13 mouse cellular contexts compared by ENCODE assay signal in the genomic region with DNA sequence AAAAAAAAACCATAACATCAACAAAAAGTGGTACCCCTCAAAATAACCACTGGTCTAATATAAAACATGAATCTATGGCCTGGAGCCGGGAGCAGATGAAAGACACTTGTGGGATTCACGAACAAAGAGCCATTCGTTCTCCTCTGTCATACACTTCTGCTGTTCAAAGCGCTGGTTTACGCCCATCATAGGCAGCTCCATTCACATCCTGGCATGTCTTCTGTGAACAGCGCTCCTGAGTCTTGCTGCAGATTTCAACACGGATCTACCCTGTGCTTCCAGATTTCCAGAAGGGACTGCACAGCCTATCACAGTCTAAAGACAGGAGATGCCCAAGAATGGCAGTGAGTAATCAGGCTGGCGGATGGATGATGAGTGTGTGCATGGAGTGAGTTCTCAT.
A peak's percentile ranks its signal among the peaks of the same experiment; 100 is the strongest.
DNase-seq lines count a peak whose midpoint lies in the region; ATAC-seq and TF ChIP-seq lines count a peak whose summit lies in the region.
"Had no signal": no experiment of that assay in that cellular context is flagged by ENCODE, and none has a peak within 500 bp of the region (broad histone marks: within the 10 kb centered on the region; RNA-seq: fewer than 3 reads in every experiment).

No protein-coding gene starts in this region.

- WGBS in midbrain, embryonic 14.5 days: 36% methylated on average over 8 of the region's 8 CpGs
- WGBS in midbrain, embryonic 10.5 days: 74% methylated on average over 8 of the region's 8 CpGs
- WGBS in stomach, postnatal 0 days: 46% methylated on average over 8 of the region's 8 CpGs
- WGBS in liver, embryonic 11.5 days: 69% methylated on average over 8 of the region's 8 CpGs

- ATAC-seq in frontal cortex, adult (ENCODE audit: low TSS enrichment): peak; percentile 41; the same call in 1 of the 2 replicates
- no peak; the same call in 1 of the 2 replicates for ATAC-seq in midbrain, embryonic 14.5 days (ENCODE audit: low FRiP score, low TSS enrichment)
- ATAC-seq in stomach, postnatal 0 days (ENCODE audit: low FRiP score, low TSS enrichment): no peak
- ATAC-seq in liver, embryonic 11.5 days (replicated peaks; ENCODE audit: low FRiP score): no peak

- no peak for TF ChIP-seq CTCF in stomach, postnatal 0 days (IDR thresholded peaks at IDR 0.05; ENCODE audit: low read depth)

- H3K9ac ChIP-seq in midbrain, embryonic 14.5 days (replicated peaks; ENCODE audit: low read length): no peak overlapping the region
- no peak overlapping the region for H3K9ac ChIP-seq in stomach, postnatal 0 days (ENCODE audit: low read length)
- no peak overlapping the region for H3K9ac ChIP-seq in liver, embryonic 11.5 days (ENCODE audit: low read depth, low read length)
- H3K9ac ChIP-seq: lung, embryonic 15.5 days had no signal

- H3K4me1 ChIP-seq in midbrain, embryonic 14.5 days (ENCODE audit: control insufficient read depth, insufficient read depth, low read length): no peaks in the 10 kb centered on the region
- H3K4me1 ChIP-seq in midbrain, embryonic 10.5 days: peaks cover 19% of the 10 kb centered on the region
- 0 out of 2 replicates have a peak, but pooled peaks cover 2% of the 10 kb centered on the region for H3K4me1 ChIP-seq in stomach, postnatal 0 days (replicated peaks; ENCODE audit: control insufficient read depth, insufficient read depth)
- H3K4me1 ChIP-seq in liver, embryonic 11.5 days (replicated peaks; ENCODE audit: control insufficient read depth, insufficient read depth, low read length): peaks cover 3% of the 10 kb centered on the region

- no peaks in the 10 kb centered on the region for H3K36me3 ChIP-seq in midbrain, embryonic 14.5 days (ENCODE audit: control insufficient read depth, insufficient read depth, low read length)
- no peaks in the 10 kb centered on the region for H3K36me3 ChIP-seq in midbrain, embryonic 10.5 days
- H3K36me3 ChIP-seq in stomach, postnatal 0 days (ENCODE audit: control insufficient read depth, insufficient read depth, low read length): no peaks in the 10 kb centered on the region
- H3K36me3 ChIP-seq in liver, embryonic 11.5 days (ENCODE audit: control insufficient read depth, insufficient read depth, low read length): no peaks in the 10 kb centered on the region
- H3K36me3 ChIP-seq: lung, embryonic 15.5 days had no signal

- no peak overlapping the region for H3K4me2 ChIP-seq in midbrain, embryonic 14.5 days (ENCODE audit: low read length)
- no peak overlapping the region for H3K4me2 ChIP-seq in stomach, postnatal 0 days (replicated peaks; ENCODE audit: low read depth)
- no peak overlapping the region for H3K4me2 ChIP-seq in liver, embryonic 11.5 days
- H3K4me2 ChIP-seq: lung, embryonic 15.5 days had no signal

- H3K9me3 ChIP-seq in midbrain, embryonic 14.5 days (ENCODE audit: control insufficient read depth, low read length): no peaks in the 10 kb centered on the region
- no peaks in the 10 kb centered on the region for H3K9me3 ChIP-seq in midbrain, embryonic 10.5 days (replicated peaks)
- no peaks in the 10 kb centered on the region for H3K9me3 ChIP-seq in stomach, postnatal 0 days (ENCODE audit: control insufficient read depth, low read length)
- H3K9me3 ChIP-seq in liver, embryonic 11.5 days (ENCODE audit: control insufficient read depth, low read length): no peaks in the 10 kb centered on the region
- H3K9me3 ChIP-seq: lung, embryonic 15.5 days had no signal

- H3K4me3 ChIP-seq in midbrain, embryonic 14.5 days (replicated peaks; ENCODE audit: low read depth, low read length): no peak overlapping the region
- no peak overlapping the region for H3K4me3 ChIP-seq in midbrain, embryonic 10.5 days
- H3K4me3 ChIP-seq in stomach, postnatal 0 days (ENCODE audit: low read depth, low read length): no peak overlapping the region
- no peak overlapping the region for H3K4me3 ChIP-seq in liver, embryonic 11.5 days (ENCODE audit: low read depth, low read length)
- H3K4me3 ChIP-seq: lung, embryonic 15.5 days had no signal

- no peak for DNase-seq in frontal cortex, postnatal 36 days (ENCODE audit: low spot score in 2 of 2)
- peak; percentile 46 for DNase-seq in midbrain, embryonic 14.5 days
- no peak for DNase-seq in midbrain, embryonic 10.5 days (ENCODE audit: low spot score)
- peak; percentile 57 for DNase-seq in forelimb bud, embryonic 11.5 days (ENCODE audit: low read depth, low spot score)
- DNase-seq in stomach, postnatal 0 days (ENCODE audit: low spot score): peak; percentile 10
- DNase-seq in liver, embryonic 11.5 days (ENCODE audit: low spot score): no peak
- DNase-seq in spleen, postnatal 36 days (ENCODE audit: low spot score in 2 of 2): no peak
- DNase-seq: adrenal gland, postnatal 36 days; B cell, adult 2 months; cerebellum, adult 9-11 months; heart, postnatal 10 days had no signal

- no peak overlapping the region for H3K27ac ChIP-seq in midbrain, embryonic 14.5 days (replicated peaks; ENCODE audit: low read depth, low read length)
- H3K27ac ChIP-seq in midbrain, embryonic 10.5 days (replicated peaks): no peak overlapping the region
- H3K27ac ChIP-seq in stomach, postnatal 0 days (replicated peaks): no peak overlapping the region
- H3K27ac ChIP-seq in liver, embryonic 11.5 days (ENCODE audit: low read depth, low read length): no peak overlapping the region
- H3K27ac ChIP-seq: lung, embryonic 15.5 days had no signal

- no peaks in the 10 kb centered on the region for H3K27me3 ChIP-seq in midbrain, embryonic 14.5 days (ENCODE audit: control insufficient read depth, insufficient read depth, low read length)
- no peaks in the 10 kb centered on the region for H3K27me3 ChIP-seq in midbrain, embryonic 10.5 days (ENCODE audit: low read depth, poor library complexity, severe bottlenecking)
- H3K27me3 ChIP-seq in stomach, postnatal 0 days (ENCODE audit: control insufficient read depth, insufficient read depth, low read length): no peaks in the 10 kb centered on the region
- H3K27me3 ChIP-seq in liver, embryonic 11.5 days (replicated peaks; ENCODE audit: control insufficient read depth, insufficient read depth, low read length): 0 out of 2 replicates have a peak, but pooled peaks cover 2% of the 10 kb centered on the region
- H3K27me3 ChIP-seq: lung, embryonic 15.5 days had no signal

- TF ChIP-seq EP300 in stomach, postnatal 0 days (optimal IDR thresholded peaks at IDR 0.05): no peak

Comparison
In these comparisons a context has a peak if more than half of its experiments do, and no peak if none do; other contexts are left out.
1. DNase-seq: peak in midbrain, embryonic 14.5 days (single experiment), forelimb bud, embryonic 11.5 days (single experiment) and stomach, postnatal 0 days (single experiment); none in frontal cortex, postnatal 36 days (0 of 2), midbrain, embryonic 10.5 days (single experiment), liver, embryonic 11.5 days (single experiment) and spleen, postnatal 36 days (0 of 2).